Mouse (Mus musculus): ENCODE data around the gene Duxbl3. TPM values are rescaled to one million over a fixed set of nuclear protein-coding genes. Genes with fewer than 3 reads are reported as not detected.

Gene Duxbl3
- total and polyA plus RNA-seq, 3 experiments, result not detected

GRCm38 (mm10) chr14:26308813-26309212 is 51.1 kb downstream of the Duxbl3 start:
- no peaks in the 10 kb centered on the region for H3K79me2 ChIP-seq (replicated peaks; ENCODE audit: control insufficient read depth, extremely low read depth, insufficient read depth, poor library complexity, severe bottlenecking)
- dilution Hi-C loops (cut with MboI; ENCODE audit: extremely low pct_ligation_motif_present, extremely low pct_unique_long_range_greater_than_20kb, low sequenced_read_pairs), result no loop called here
- H3K4me2 ChIP-seq (ENCODE audit: insufficient read depth, low read depth, poor library complexity, severe bottlenecking), result no peak overlapping the region
- H3K27ac ChIP-seq (ENCODE audit: insufficient read depth, low read depth), result no peak overlapping the region
- H3K27me3 ChIP-seq (replicated peaks), result no peaks in the 10 kb centered on the region
- H3K36me3 ChIP-seq (replicated peaks in 1 of 2; ENCODE audit: control insufficient read depth in 1 of 2, insufficient read depth in 1 of 2, low read length in 1 of 2), result no peaks in the 10 kb centered on the region
- H3K4me1 ChIP-seq (ENCODE audit: control insufficient read depth in 1 of 2, insufficient read depth in 2 of 2), result peaks cover 0 to 7% of the 10 kb centered on the region in 2 experiments; a peak in 1 of 4 replicates
- TF ChIP-seq ZNF384 (IDR thresholded peaks at IDR 0.05; ENCODE audit: low read depth, low read length) (no peak), MAX (IDR thresholded peaks at IDR 0.05; ENCODE audit: low read length) (no peak), ZC3H11A (IDR thresholded peaks at IDR 0.05; ENCODE audit: low read depth, low read length) (no peak), KAT2A (IDR thresholded peaks at IDR 0.05; ENCODE audit: insufficient replicate concordance, low read length) (no peak), IRF4 (IDR thresholded peaks at IDR 0.05; ENCODE audit: low read depth, low read length) (no peak), RCOR1 (conservative IDR thresholded peaks at IDR 0.05; ENCODE audit: low read depth, low read length) (no peak), MYC (IDR thresholded peaks at IDR 0.05; ENCODE audit: low read depth, low read length) (no peak), USF1 (IDR thresholded peaks at IDR 0.05; ENCODE audit: low read depth, low read length) (no peak), ZMIZ1 (IDR thresholded peaks at IDR 0.05; ENCODE audit: low read depth, low read length) (no peak), NELFE (IDR thresholded peaks at IDR 0.05; ENCODE audit: low read depth, low read length) (no peak)
- H3K9ac ChIP-seq (ENCODE audit: insufficient read depth, low read depth), result no peak overlapping the region
- H3K9me3 ChIP-seq (replicated peaks; ENCODE audit: low read length), result no peaks in the 10 kb centered on the region
- H3K4me3 ChIP-seq (replicated peaks in 1 of 3; ENCODE audit: low read depth in 2 of 3, low read length in 2 of 3, poor library complexity in 1 of 3), result no peak overlapping the region
- DNase-seq (ENCODE audit: extremely low read depth), result no peak
- in situ Hi-C loops (cut with MboI; ENCODE audit: low pct_ligation_motif_present, low pct_unique_long_range_greater_than_20kb, low sequenced_read_pairs), result no loop called here

GRCm38 (mm10) chr14:26309511-26309910 is 51.7 kb downstream of the Duxbl3 start:
- no peak overlapping the region for H3K4me2 ChIP-seq (ENCODE audit: insufficient read depth, low read depth, poor library complexity, severe bottlenecking)
- H3K79me2 ChIP-seq (replicated peaks; ENCODE audit: control insufficient read depth, extremely low read depth, insufficient read depth, poor library complexity, severe bottlenecking), result no peaks in the 10 kb centered on the region
- no peak overlapping the region for H3K4me3 ChIP-seq (replicated peaks in 1 of 3; ENCODE audit: low read depth in 2 of 3, low read length in 2 of 3, poor library complexity in 1 of 3)
- DNase-seq (ENCODE audit: extremely low read depth), result no peak
- H3K9me3 ChIP-seq (replicated peaks; ENCODE audit: low read length), result no peaks in the 10 kb centered on the region
- H3K27me3 ChIP-seq (replicated peaks), result no peaks in the 10 kb centered on the region
- no peak overlapping the region for H3K27ac ChIP-seq (ENCODE audit: insufficient read depth, low read depth)
- in situ Hi-C loops (cut with MboI; ENCODE audit: low pct_ligation_motif_present, low pct_unique_long_range_greater_than_20kb, low sequenced_read_pairs) (no loop called here), dilution Hi-C loops (cut with MboI; ENCODE audit: extremely low pct_ligation_motif_present, extremely low pct_unique_long_range_greater_than_20kb, low sequenced_read_pairs) (no loop called here)
- H3K4me1 ChIP-seq (ENCODE audit: control insufficient read depth in 1 of 2, insufficient read depth in 2 of 2), result peaks cover 0 to 7% of the 10 kb centered on the region in 2 experiments; a peak in 1 of 4 replicates
- H3K36me3 ChIP-seq (replicated peaks in 1 of 2; ENCODE audit: control insufficient read depth in 1 of 2, insufficient read depth in 1 of 2, low read length in 1 of 2), result no peaks in the 10 kb centered on the region
- no peak overlapping the region for H3K9ac ChIP-seq (ENCODE audit: insufficient read depth, low read depth)
- TF ChIP-seq BHLHE40 (IDR thresholded peaks at IDR 0.05; ENCODE audit: low read depth, low read length) (no peak), E2F4 (IDR thresholded peaks at IDR 0.05; ENCODE audit: insufficient replicate concordance, low read depth, low read length) (no peak), POLR2AphosphoS2 (IDR thresholded peaks at IDR 0.05; ENCODE audit: low read depth, low read length) (no peak), KAT2A (IDR thresholded peaks at IDR 0.05; ENCODE audit: insufficient replicate concordance, low read length) (no peak), MEF2A (IDR thresholded peaks at IDR 0.05; ENCODE audit: borderline replicate concordance, low read depth, low read length) (no peak), JUN (IDR thresholded peaks at IDR 0.05; ENCODE audit: insufficient read depth, low read depth, low read length) (no peak), HCFC1 (IDR thresholded peaks at IDR 0.05; ENCODE audit: low read depth, low read length) (no peak), SMC3 (IDR thresholded peaks at IDR 0.05; ENCODE audit: low read depth, low read length) (no peak), CHD1 (IDR thresholded peaks at IDR 0.05; ENCODE audit: low read depth, low read length) (no peak), CTCF (conservative IDR thresholded peaks at IDR 0.05 in 1 of 2, IDR thresholded peaks at IDR 0.05 in 1 of 2; ENCODE audit: low read depth in 2 of 2, low read length in 2 of 2) (no peak), RAD21 (IDR thresholded peaks at IDR 0.05; ENCODE audit: low read depth, low read length) (no peak), NRF1 (IDR thresholded peaks at IDR 0.05; ENCODE audit: low read depth, low read length) (no peak), USF2 (conservative IDR thresholded peaks at IDR 0.05; ENCODE audit: low read depth, low read length) (no peak), TCF12 (IDR thresholded peaks at IDR 0.05; ENCODE audit: low read depth, low read length) (no peak), MAFK (IDR thresholded peaks at IDR 0.05; ENCODE audit: insufficient replicate concordance, low read length) (no peak), IRF4 (IDR thresholded peaks at IDR 0.05; ENCODE audit: low read depth, low read length) (no peak), RCOR1 (conservative IDR thresholded peaks at IDR 0.05; ENCODE audit: low read depth, low read length) (no peak)
